ENCODE assay signal across 7 mouse cellular contexts in genomic region chr5:103760425-103761131, GRCm38 (mm10).
DNase-seq lines count a peak whose midpoint lies in the region; ATAC-seq and TF ChIP-seq lines count a peak whose summit lies in the region.

No protein-coding gene starts in this region.

- TF ChIP-seq POLR2A in MEL (IDR thresholded peaks at IDR 0.05; ENCODE audit: control insufficient read depth in 1 of 2, insufficient read depth in 1 of 2, low read depth in 1 of 2, low read length in 2 of 2, poor library complexity in 1 of 2) (peak in 1 of 2 experiments; percentile 55; a peak in 2 of 4 replicates), myocyte (IDR thresholded peaks at IDR 0.05; ENCODE audit: insufficient read length, low read depth) (no peak)
- no peak for TF ChIP-seq POLR2A in testis, adult 2 months (IDR thresholded peaks at IDR 0.05; ENCODE audit: control insufficient read depth, low read depth, low read length)

- H3K27ac ChIP-seq in MEL (ENCODE audit: control insufficient read depth, low read depth, low read length), result peak overlapping the region; percentile 88
- H3K27ac ChIP-seq in brown adipose tissue, adult 24 weeks (replicated peaks; ENCODE audit: low read depth, low read length), result peak overlapping the region; percentile 67
- H3K27ac ChIP-seq in forebrain, embryonic 15.5 days (replicated peaks), result peak overlapping the region; percentile 24; the same call in 1 of the 2 replicates
- peak overlapping the region; percentile 54; the same call in 1 of the 2 replicates for H3K27ac ChIP-seq in hindbrain, postnatal 0 days
- H3K27ac ChIP-seq in liver, embryonic 13.5 days, result peak overlapping the region; percentile 100
- peak overlapping the region; percentile 69 for H3K27ac ChIP-seq in testis, adult 2 months (ENCODE audit: control insufficient read depth, insufficient read depth, low read depth, low read length)

- H3K27me3 ChIP-seq in MEL (ENCODE audit: control insufficient read depth in 1 of 2, insufficient read depth in 2 of 2, low read length in 2 of 2) (no peaks in the 10 kb centered on the region), myocyte (ENCODE audit: control insufficient read depth, insufficient read depth, insufficient read length) (no peaks in the 10 kb centered on the region)
- H3K27me3 ChIP-seq in forebrain, embryonic 15.5 days, result no peaks in the 10 kb centered on the region
- no peaks in the 10 kb centered on the region for H3K27me3 ChIP-seq in hindbrain, postnatal 0 days (ENCODE audit: insufficient read depth, low read length)
- H3K27me3 ChIP-seq in liver, embryonic 13.5 days, result no peaks in the 10 kb centered on the region
- H3K27me3 ChIP-seq in testis, adult 2 months (ENCODE audit: control insufficient read depth, insufficient read depth, low read length), result no peaks in the 10 kb centered on the region

- H3K4me1 ChIP-seq in MEL (ENCODE audit: control insufficient read depth in 1 of 2, insufficient read depth in 2 of 2, low read length in 2 of 2), result peaks cover 36 to 44% of the 10 kb centered on the region in 2 experiments
- H3K4me1 ChIP-seq in brown adipose tissue, adult 24 weeks (ENCODE audit: control insufficient read depth, insufficient read depth, insufficient read length, low read length), result peaks cover 28% of the 10 kb centered on the region
- peaks cover 12% of the 10 kb centered on the region for H3K4me1 ChIP-seq in forebrain, embryonic 15.5 days
- peaks cover 10% of the 10 kb centered on the region; the same call in 1 of the 2 replicates for H3K4me1 ChIP-seq in hindbrain, postnatal 0 days (ENCODE audit: insufficient read depth, low read length)
- peaks cover 98% of the 10 kb centered on the region for H3K4me1 ChIP-seq in liver, embryonic 13.5 days (replicated peaks)
- peaks cover 12% of the 10 kb centered on the region for H3K4me1 ChIP-seq in testis, adult 2 months (ENCODE audit: control insufficient read depth, insufficient read depth, low read length)

- peaks cover 0 to 54% of the 10 kb centered on the region in 2 experiments; a peak in 2 of 4 replicates for H3K36me3 ChIP-seq in MEL (ENCODE audit: control insufficient read depth in 1 of 2, insufficient read depth in 2 of 2, low read length in 2 of 2)
- H3K36me3 ChIP-seq in forebrain, embryonic 15.5 days, result no peaks in the 10 kb centered on the region
- H3K36me3 ChIP-seq in hindbrain, postnatal 0 days (ENCODE audit: insufficient read depth, low read length), result no peaks in the 10 kb centered on the region
- peaks cover 25% of the 10 kb centered on the region for H3K36me3 ChIP-seq in liver, embryonic 13.5 days
- H3K36me3 ChIP-seq in myocyte (ENCODE audit: control insufficient read depth, insufficient read depth), result no peaks in the 10 kb centered on the region
- H3K36me3 ChIP-seq in testis, adult 2 months (ENCODE audit: control insufficient read depth, insufficient read depth, low read length), result no peaks in the 10 kb centered on the region

- peak in 1 of 2 experiments; percentile 5; a peak in 2 of 4 replicates for TF ChIP-seq EP300 in MEL (IDR thresholded peaks at IDR 0.05; ENCODE audit: low read depth in 1 of 2, low read length in 2 of 2)

- peak; percentile 61 for ATAC-seq in forebrain, embryonic 15.5 days (replicated peaks)
- 0 out of 2 replicates have a peak, but pooled peaks have one; percentile 58 for ATAC-seq in hindbrain, postnatal 0 days
- peak; percentile 74 for ATAC-seq in liver, embryonic 13.5 days (ENCODE audit: low read depth)

- TF ChIP-seq RAD21 in MEL (IDR thresholded peaks at IDR 0.05; ENCODE audit: low read depth, low read length), result no peak

- no peaks in the 10 kb centered on the region for H3K9me3 ChIP-seq in MEL (replicated peaks; ENCODE audit: insufficient read depth, low read length)
- no peaks in the 10 kb centered on the region for H3K9me3 ChIP-seq in forebrain, embryonic 15.5 days
- no peaks in the 10 kb centered on the region for H3K9me3 ChIP-seq in hindbrain, postnatal 0 days (ENCODE audit: low read length)
- peaks cover 6% of the 10 kb centered on the region; the same call in 1 of the 2 replicates for H3K9me3 ChIP-seq in liver, embryonic 13.5 days (replicated peaks)

- peak overlapping the region; percentile 67 for H3K9ac ChIP-seq in MEL (ENCODE audit: control insufficient read depth, low read depth, low read length, poor library complexity, severe bottlenecking)
- peak overlapping the region; percentile 36; the same call in 1 of the 2 replicates for H3K9ac ChIP-seq in forebrain, embryonic 15.5 days (replicated peaks)
- peak overlapping the region; percentile 30 for H3K9ac ChIP-seq in hindbrain, postnatal 0 days (replicated peaks; ENCODE audit: low read length)
- peak overlapping the region; percentile 89 for H3K9ac ChIP-seq in liver, embryonic 13.5 days

- 4% methylated on average over 20 of the region's 20 CpGs for WGBS in forebrain, embryonic 15.5 days
- WGBS in hindbrain, postnatal 0 days, result 4% methylated on average over 20 of the region's 20 CpGs
- 1% methylated on average over 20 of the region's 20 CpGs for WGBS in liver, embryonic 13.5 days (ENCODE audit: insufficient replicate concordance)

- H3ac ChIP-seq in myocyte (ENCODE audit: control insufficient read depth, insufficient read length), result no peak overlapping the region

- H3K79me2 ChIP-seq in MEL (ENCODE audit: control insufficient read depth, insufficient read depth, low read length, poor library complexity) (peaks cover 79% of the 10 kb centered on the region), myocyte (ENCODE audit: control insufficient read depth, insufficient read depth) (peaks cover 100% of the 10 kb centered on the region)

- H3K4me2 ChIP-seq in forebrain, embryonic 15.5 days (replicated peaks), result peak overlapping the region; percentile 46
- peak overlapping the region; percentile 55 for H3K4me2 ChIP-seq in hindbrain, postnatal 0 days (ENCODE audit: low read depth, low read length)
- peak overlapping the region; percentile 98 for H3K4me2 ChIP-seq in liver, embryonic 13.5 days
- peak overlapping the region; percentile 92 for H3K4me2 ChIP-seq in myocyte (ENCODE audit: low read depth)

- DNase-seq in MEL (ENCODE audit: low read depth, low spot score), result peak; percentile 75
- DNase-seq in hindbrain, postnatal 0 days (ENCODE audit: low spot score), result peak; percentile 53
- no peak for DNase-seq in liver, embryonic 13.5 days

- no peak for TF ChIP-seq CTCF in MEL (IDR thresholded peaks at IDR 0.05 in 2 of 3, conservative IDR thresholded peaks at IDR 0.05 in 1 of 3; ENCODE audit: control insufficient read depth in 1 of 3, insufficient read depth in 1 of 3, low read depth in 2 of 3, low read length in 3 of 3, poor library complexity in 1 of 3, severe bottlenecking in 1 of 3)
- no peak for TF ChIP-seq CTCF in hindbrain, postnatal 0 days (IDR thresholded peaks at IDR 0.05; ENCODE audit: low read depth)
- TF ChIP-seq CTCF in testis, adult 2 months (IDR thresholded peaks at IDR 0.05; ENCODE audit: control insufficient read depth, insufficient read depth, insufficient replicate concordance, low read depth, low read length), result no peak

- H3K4me3 ChIP-seq in MEL (ENCODE audit: control insufficient read depth in 1 of 2, insufficient read depth in 1 of 2, low read depth in 2 of 2, low read length in 2 of 2), result peak overlapping the region; percentile 46 to 50
- peak overlapping the region; percentile 50 for H3K4me3 ChIP-seq in brown adipose tissue, adult 24 weeks (ENCODE audit: insufficient read depth, low read depth, low read length)
- H3K4me3 ChIP-seq in forebrain, embryonic 15.5 days, result peak overlapping the region; percentile 29
- H3K4me3 ChIP-seq in hindbrain, postnatal 0 days (ENCODE audit: low read length), result peak overlapping the region; percentile 18
- peak overlapping the region; percentile 87 for H3K4me3 ChIP-seq in liver, embryonic 13.5 days (replicated peaks)
- no peak overlapping the region for H3K4me3 ChIP-seq in myocyte
- peak overlapping the region; percentile 47 for H3K4me3 ChIP-seq in testis, adult 2 months (ENCODE audit: control insufficient read depth, low read depth, low read length)

TF ChIP-seq in MEL, 35 proteins besides CTCF, POLR2A, EP300 and RAD21 (continues in another document):
- TF ChIP-seq ETS1 (IDR thresholded peaks at IDR 0.05; ENCODE audit: low read depth, low read length) (no peak), JUND (IDR thresholded peaks at IDR 0.05; ENCODE audit: low read depth, low read length) (no peak), ZNF384 (IDR thresholded peaks at IDR 0.05; ENCODE audit: low read depth, low read length) (no peak), SIN3A (IDR thresholded peaks at IDR 0.05; ENCODE audit: low read length) (peak; percentile 44), USF2 (IDR thresholded peaks at IDR 0.05; ENCODE audit: borderline replicate concordance in 1 of 2, insufficient read depth in 1 of 2, low read depth in 1 of 2, low read length in 2 of 2) (peak in 1 of 2 experiments; percentile 61; a peak in 1 of 4 replicates), ZMIZ1 (IDR thresholded peaks at IDR 0.05; ENCODE audit: low read depth, low read length) (no peak), MYC (IDR thresholded peaks at IDR 0.05; ENCODE audit: low read depth, low read length) (peak; percentile 87), ELF1 (IDR thresholded peaks at IDR 0.05; ENCODE audit: low read depth, low read length) (no peak), UBTF (IDR thresholded peaks at IDR 0.05; ENCODE audit: borderline replicate concordance, insufficient read depth, low read depth, low read length) (no peak), HCFC1 (IDR thresholded peaks at IDR 0.05; ENCODE audit: low read depth, low read length) (no peak), MYB (IDR thresholded peaks at IDR 0.05; ENCODE audit: low read depth, low read length) (no peak), MXI1 (IDR thresholded peaks at IDR 0.05; ENCODE audit: low read depth, low read length) (peak; percentile 88)

TF ChIP-seq in myocyte, 11 proteins besides CTCF, POLR2A, EP300 and RAD21:
- TF ChIP-seq TCF3 (IDR thresholded peaks at IDR 0.05; ENCODE audit: insufficient read length, low read depth) (no peak), USF1 (IDR thresholded peaks at IDR 0.05; ENCODE audit: low read depth) (peak; percentile 88), MAX (IDR thresholded peaks at IDR 0.05; ENCODE audit: low read depth) (no peak), MYOG (IDR thresholded peaks at IDR 0.05; ENCODE audit: control insufficient read depth in 1 of 3, insufficient read depth in 1 of 3, insufficient read length in 2 of 3, low read depth in 2 of 3) (no peak), SRF (IDR thresholded peaks at IDR 0.05; ENCODE audit: control insufficient read depth, insufficient read length, low read depth) (no peak), TCF12 (IDR thresholded peaks at IDR 0.05; ENCODE audit: insufficient read depth, poor library complexity, severe bottlenecking) (no peak), CEBPB (IDR thresholded peaks at IDR 0.05; ENCODE audit: insufficient read depth, poor library complexity, severe bottlenecking) (no peak)

Comparison
In these comparisons a context has a peak if more than half of its experiments do, and no peak if none do; other contexts are left out.
1. H3K27ac ChIP-seq: peak in every context shown above with its lines; median percentile 100 in liver, embryonic 13.5 days; 88 in MEL; 69 in testis, adult 2 months; 67 in brown adipose tissue, adult 24 weeks; 54 in hindbrain, postnatal 0 days; 24 in forebrain, embryonic 15.5 days.
2. H3K9ac ChIP-seq: peak in every context shown above with its lines; median percentile 89 in liver, embryonic 13.5 days; 67 in MEL; 36 in forebrain, embryonic 15.5 days; 30 in hindbrain, postnatal 0 days.
3. H3K4me2 ChIP-seq: peak in every context shown above with its lines; median percentile 98 in liver, embryonic 13.5 days; 92 in myocyte; 55 in hindbrain, postnatal 0 days; 46 in forebrain, embryonic 15.5 days.